ENCODE assay signal across 33 mouse cellular contexts in genomic region chr8:64646421-64646820, GRCm38 (mm10). TPM values are rescaled to one million over a fixed set of nuclear protein-coding genes. Genes with fewer than 3 reads are reported as not detected.
DNase-seq lines count a peak whose midpoint lies in the region; ATAC-seq and TF ChIP-seq lines count a peak whose summit lies in the region.
"Had no signal": no experiment of that assay in that cellular context is flagged by ENCODE, and none has a peak within 500 bp of the region (broad histone marks: within the 10 kb centered on the region; RNA-seq: fewer than 3 reads in every experiment).

No protein-coding gene starts in this region.

- no peaks in the 10 kb centered on the region for H3K36me3 ChIP-seq in midbrain, embryonic 15.5 days (replicated peaks)
- H3K36me3 ChIP-seq in midbrain, embryonic 14.5 days (ENCODE audit: control insufficient read depth, insufficient read depth, low read length) = no peaks in the 10 kb centered on the region
- no peaks in the 10 kb centered on the region for H3K36me3 ChIP-seq in intestine, embryonic 16.5 days (ENCODE audit: control insufficient read depth, insufficient read depth, low read length)
- H3K36me3 ChIP-seq: embryonic facial prominence, embryonic 13.5 days; hindbrain, embryonic 13.5 days; limb, embryonic 15.5 days; liver, embryonic 13.5 days; midbrain, embryonic 13.5 days had no signal

- no peak overlapping the region for H3K4me2 ChIP-seq in midbrain, embryonic 15.5 days
- H3K4me2 ChIP-seq in midbrain, embryonic 14.5 days (ENCODE audit: low read length) = no peak overlapping the region
- H3K4me2 ChIP-seq in intestine, embryonic 16.5 days (ENCODE audit: low read depth, low read length) = no peak overlapping the region
- H3K4me2 ChIP-seq: embryonic facial prominence, embryonic 13.5 days; heart, embryonic 11.5 days; hindbrain, embryonic 13.5 days; limb, embryonic 15.5 days; liver, embryonic 13.5 days; midbrain, embryonic 13.5 days had no signal

- DNase-seq in cerebellum, adult 2 months = peak in 1 of 2 experiments; percentile 46
- no peak for DNase-seq in cerebellum, adult 11 months
- peak; percentile 82 for DNase-seq in heart, adult 11 months
- DNase-seq in heart, postnatal 10 days = no peak
- DNase-seq in midbrain, embryonic 14.5 days = no peak
- DNase-seq in urinary bladder, postnatal 25 days (ENCODE audit: low spot score) = no peak
- DNase-seq: adrenal gland, adult 2 months; cerebellum, adult 11-12 months; cerebellum, postnatal 25 days; gastrocnemius, postnatal 14 days; heart, adult 18-20 months; heart, postnatal 4 days; kidney, adult 9 months; kidney, postnatal 10 days; left cerebral cortex, postnatal 4 days; liver, embryonic 13.5 days; lung, adult 18-20 months; lung, postnatal 10 days; right cerebral cortex, postnatal 4 days had no signal

- H3K27me3 ChIP-seq in cerebellum, adult 2 months (ENCODE audit: control insufficient read depth, insufficient read depth, low read length) = no peaks in the 10 kb centered on the region
- no peaks in the 10 kb centered on the region for H3K27me3 ChIP-seq in midbrain, embryonic 15.5 days (replicated peaks)
- H3K27me3 ChIP-seq in midbrain, embryonic 14.5 days (ENCODE audit: control insufficient read depth, insufficient read depth, low read length) = no peaks in the 10 kb centered on the region
- no peaks in the 10 kb centered on the region for H3K27me3 ChIP-seq in intestine, embryonic 16.5 days (replicated peaks; ENCODE audit: control insufficient read depth, insufficient read depth, low read length)
- H3K27me3 ChIP-seq: CH12.LX; embryonic facial prominence, embryonic 13.5 days; hindbrain, embryonic 13.5 days; limb, embryonic 15.5 days; liver, embryonic 13.5 days; midbrain, embryonic 13.5 days had no signal

- TF ChIP-seq POLR2A in cerebellum, adult 2 months (IDR thresholded peaks at IDR 0.05; ENCODE audit: borderline replicate concordance, insufficient read depth, low read length) = no peak

- H3K4me3 ChIP-seq in cerebellum, adult 2 months (replicated peaks; ENCODE audit: insufficient read depth, low read depth, low read length) = no peak overlapping the region
- H3K4me3 ChIP-seq in midbrain, embryonic 15.5 days = no peak overlapping the region
- H3K4me3 ChIP-seq in midbrain, embryonic 14.5 days (replicated peaks; ENCODE audit: low read depth, low read length) = no peak overlapping the region
- H3K4me3 ChIP-seq in intestine, embryonic 16.5 days (ENCODE audit: low read length) = no peak overlapping the region
- H3K4me3 ChIP-seq: embryonic facial prominence, embryonic 13.5 days; erythroblast, embryonic 14.5 days; hindbrain, embryonic 13.5 days; limb, embryonic 15.5 days; liver, embryonic 13.5 days; midbrain, embryonic 13.5 days had no signal

- peaks cover 24% of the 10 kb centered on the region for H3K4me1 ChIP-seq in cerebellum, adult 2 months (ENCODE audit: control insufficient read depth, insufficient read depth, low read length)
- peaks cover 14% of the 10 kb centered on the region for H3K4me1 ChIP-seq in midbrain, embryonic 15.5 days
- H3K4me1 ChIP-seq in midbrain, embryonic 14.5 days (ENCODE audit: control insufficient read depth, insufficient read depth, low read length) = peaks cover 7% of the 10 kb centered on the region; the same call in 1 of the 2 replicates
- H3K4me1 ChIP-seq in intestine, embryonic 16.5 days (ENCODE audit: control insufficient read depth, insufficient read depth, low read length) = 0 out of 2 replicates have a peak, but pooled peaks cover 5% of the 10 kb centered on the region
- H3K4me1 ChIP-seq: hindbrain, embryonic 13.5 days; limb, embryonic 15.5 days; liver, embryonic 13.5 days had no signal

- WGBS in cerebellum, adult 2 months = 44% methylated on average over 5 of the region's 5 CpGs
- 97% methylated on average over 5 of the region's 5 CpGs for WGBS in midbrain, embryonic 15.5 days
- WGBS in midbrain, embryonic 14.5 days = 96% methylated on average over 5 of the region's 5 CpGs
- 90% methylated on average over 5 of the region's 5 CpGs for whole genome bisulfite sequencing in intestine, embryonic 16.5 days

- intact Hi-C loops in heart, postnatal 10 days (cut with DNase I) = no loop called here

- no peaks in the 10 kb centered on the region for H3K9me3 ChIP-seq in midbrain, embryonic 15.5 days
- H3K9me3 ChIP-seq in midbrain, embryonic 14.5 days (ENCODE audit: control insufficient read depth, low read length) = no peaks in the 10 kb centered on the region
- H3K9me3 ChIP-seq in intestine, embryonic 16.5 days (ENCODE audit: control insufficient read depth, low read length) = no peaks in the 10 kb centered on the region
- H3K9me3 ChIP-seq: embryonic facial prominence, embryonic 13.5 days; hindbrain, embryonic 13.5 days; limb, embryonic 15.5 days; liver, embryonic 13.5 days; midbrain, embryonic 13.5 days had no signal

- ATAC-seq in midbrain, embryonic 15.5 days (replicated peaks) = 0 out of 2 replicates have a peak, but pooled peaks have one; percentile 21
- no peak for ATAC-seq in midbrain, embryonic 14.5 days (ENCODE audit: low FRiP score, low TSS enrichment)
- no peak for ATAC-seq in intestine, embryonic 16.5 days
- ATAC-seq: activated CD4-positive, CD25-positive, alpha-beta regulatory T cell, adult 4 months; forebrain, embryonic 16.5 days; inflammation-experienced regulatory T-cells, adult 6 months; midbrain, embryonic 13.5 days had no signal

- 0 out of 2 replicates have a peak overlapping the region, but pooled peaks have one; percentile 17 for H3K27ac ChIP-seq in cerebellum, adult 2 months (ENCODE audit: insufficient read depth, low read length)
- no peak overlapping the region for H3K27ac ChIP-seq in midbrain, embryonic 15.5 days
- no peak overlapping the region for H3K27ac ChIP-seq in midbrain, embryonic 14.5 days (replicated peaks; ENCODE audit: low read depth, low read length)
- H3K27ac ChIP-seq in intestine, embryonic 16.5 days (ENCODE audit: low read length) = 0 out of 2 replicates have a peak overlapping the region, but pooled peaks have one; percentile 26
- H3K27ac ChIP-seq: embryonic facial prominence, embryonic 13.5 days; hindbrain, embryonic 13.5 days; limb, embryonic 15.5 days; liver, embryonic 13.5 days; macrophage; midbrain, embryonic 13.5 days had no signal

- no peak for TF ChIP-seq CTCF in cerebellum, adult 2 months (IDR thresholded peaks at IDR 0.05; ENCODE audit: borderline replicate concordance, insufficient read depth, low read depth, low read length)

- H3K9ac ChIP-seq in midbrain, embryonic 15.5 days = no peak overlapping the region
- no peak overlapping the region for H3K9ac ChIP-seq in midbrain, embryonic 14.5 days (replicated peaks; ENCODE audit: low read length)
- no peak overlapping the region for H3K9ac ChIP-seq in intestine, embryonic 16.5 days (ENCODE audit: low read depth, low read length)
- H3K9ac ChIP-seq: embryonic facial prominence, embryonic 13.5 days; hindbrain, embryonic 13.5 days; limb, embryonic 15.5 days; liver, embryonic 13.5 days; midbrain, embryonic 13.5 days had no signal

RNA-seq across cellular contexts. Expression of gene Cpe, which starts 46.4 kb away (rescaled TPM):
- polyA plus RNA-seq in cerebellum, adult 2 months (2012; rRNA removed) = 673 and 722 TPM in 2 replicates
- total RNA-seq in heart, postnatal 10 days (2021) = 100 to 1,000 TPM; 243 to 249 TPM
- 862 and 895 TPM in 2 replicates for polyA plus RNA-seq in midbrain, embryonic 15.5 days (2015; fragmentation: Nextera tagmentation; extraction: Ambion mirVana)
- 911 and 915 TPM in 2 replicates for polyA plus RNA-seq in midbrain, embryonic 14.5 days (2014; fragmentation: Nextera tagmentation; extraction: Ambion mirVana)
- 149 and 153 TPM in 2 replicates for polyA plus RNA-seq in intestine, embryonic 16.5 days (2015; fragmentation: Nextera tagmentation; extraction: Ambion mirVana)
- total RNA-seq: megakaryocyte-erythroid progenitor cell, adult 5-6 weeks had no signal
- polyA plus RNA-seq: erythroblast, embryonic 14.5 days had no signal

Comparison
In these comparisons a context has a peak if more than half of its experiments do, and no peak if none do; other contexts are left out.
1. H3K27ac ChIP-seq: peak in cerebellum, adult 2 months (single experiment) and intestine, embryonic 16.5 days (single experiment); none in midbrain, embryonic 15.5 days (single experiment) and midbrain, embryonic 14.5 days (single experiment).